Mouse (Mus musculus) liver, embryonic 11.5 days (tissue): Measurements from ENCODE around the gene Ftl1. TPM values are rescaled to one million over a fixed set of nuclear protein-coding genes. Genes with fewer than 3 reads are reported as not detected.

Experiments
- ATAC-seq: fragments of 200-750 bp; cut with Nextera tagmentation; replicated peaks from 2 replicates; pipeline ENCODE4 v1.8.0; 2017; ENCODE audit warnings: moderate number of reproducible peaks, mild to moderate bottlenecking, moderate TSS enrichment, moderate library complexity; ENCODE audit not compliant: low FRiP score
- DNase-seq: peaks from one replicate; pipeline ENCODE4 v3.0.0-alpha.2; 2017; ENCODE audit warnings: low spot score
- H3K27ac ChIP-seq: fragments of 300-500 bp; sonication (generic); 2 replicates; pipeline ENCODE4 v1.5.1; 2014; ENCODE audit warnings: mild to moderate bottlenecking, low read depth, low read length, control low read depth
- H3K27me3 ChIP-seq: fragments of 300-500 bp; sonication (generic); replicated peaks from 2 replicates; pipeline ENCODE4 v1.6.1; 2014; ENCODE audit warnings: low read length, mixed read lengths; ENCODE audit not compliant: control insufficient read depth, insufficient read depth
- H3K36me3 ChIP-seq: fragments of 300-500 bp; sonication (generic); 2 replicates; pipeline ENCODE4 v1.6.1; 2014; ENCODE audit warnings: mild to moderate bottlenecking, low read length, moderate library complexity, mixed read lengths; ENCODE audit not compliant: control insufficient read depth, insufficient read depth
- H3K4me1 ChIP-seq: fragments of 300-500 bp; sonication (generic); replicated peaks from 2 replicates; pipeline ENCODE4 v1.6.1; 2014; ENCODE audit warnings: low read length, mixed read lengths; ENCODE audit not compliant: control insufficient read depth, insufficient read depth
- H3K4me2 ChIP-seq: fragments of 300-500 bp; sonication (generic); 2 replicates; pipeline ENCODE4 v1.6.1; 2014; ENCODE audit warnings: mild to moderate bottlenecking, control low read depth, moderate library complexity
- H3K4me3 ChIP-seq: fragments of 300-500 bp; sonication (generic); 2 replicates; pipeline ENCODE4 v1.5.1; 2014; ENCODE audit warnings: low read depth, low read length, control low read depth
- H3K9ac ChIP-seq: fragments of 300-500 bp; sonication (generic); 2 replicates; pipeline ENCODE4 v1.6.1; 2014; ENCODE audit warnings: low read depth, low read length, control low read depth
- H3K9me3 ChIP-seq: fragments of 300-500 bp; sonication (generic); 2 replicates; pipeline ENCODE4 v1.6.1; 2016; ENCODE audit warnings: low read length, inconsistent platforms, mixed read lengths; ENCODE audit not compliant: control insufficient read depth
- WGBS: fragments of 180-500 bp; shearing (Covaris S2); extraction: QIAGEN DNeasy Blood & Tissue Kit; methylation state at CpG from one replicate; pipeline ENCODE4 v1.1.7; 2014; 5-methylcytosine and 5-hydroxymethylcytosine counted together
- polyA plus RNA-seq: library from polyadenylated mRNA; unstranded; fragments of >200 nt; fragmentation: Nextera tagmentation; extraction: Ambion mirVana; gene quantifications from 2 replicates; pipeline ENCODE4 v1.2.1, GENCODE M21; 2014

Ftl1 gene
- polyA plus RNA-seq, 1 experiment from 2014 or later, result 6,297 TPM

GRCm38 (mm10) chr7:45415636-45416035 lies 44.0 kb downstream of the Ftl1 start:
- ATAC-seq (no peak), DNase-seq (no peak)
- H3K27ac ChIP-seq, result no peak overlapping the region
- no peaks in the 10 kb centered on the region for H3K9me3 ChIP-seq
- no peak overlapping the region for H3K9ac ChIP-seq
- WGBS, result 12% methylated on average over 37 of the region's 37 CpGs
- H3K36me3 ChIP-seq, result no peaks in the 10 kb centered on the region
- peaks cover 91% of the 10 kb centered on the region for H3K27me3 ChIP-seq
- peak overlapping the region; percentile 26; the same call in 1 of the 2 replicates for H3K4me2 ChIP-seq
- H3K4me3 ChIP-seq, result peak overlapping the region; percentile 14; the same call in 1 of the 2 replicates
- H3K4me1 ChIP-seq, result peaks cover 11% of the 10 kb centered on the region

GRCm38 (mm10) chr7:45414740-45415224 lies 44.9 kb downstream of the Ftl1 start:
- no peak for DNase-seq
- peak overlapping the region; percentile 91; the same call in 1 of the 2 replicates for H3K4me2 ChIP-seq

GRCm38 (mm10) chr7:45413864-45414739 lies 45.6 kb downstream of the Ftl1 start:
- Histone ChIP-seq H3K4me3 (peak overlapping the region; percentile 60), H3K9me3 (no peaks in the 10 kb centered on the region), H3K27me3 (peaks cover 98% of the 10 kb centered on the region), H3K27ac (peak overlapping the region; percentile 58; the same call in 1 of the 2 replicates), H3K4me1 (peaks cover 11% of the 10 kb centered on the region), H3K9ac (peak overlapping the region; percentile 2), H3K36me3 (no peaks in the 10 kb centered on the region), H3K4me2 (peak overlapping the region; percentile 91)
- ATAC-seq, result peak; percentile 9; the same call in 1 of the 2 replicates
- DNase-seq, result peak; percentile 46
- WGBS, result 2% methylated on average over 27 of the region's 27 CpGs

More at GRCm38 (mm10) chr7:45414740-45415224, 44.9 kb downstream of the Ftl1 start:
- no peak for ATAC-seq
- no peaks in the 10 kb centered on the region for H3K9me3 ChIP-seq
- peaks cover 94% of the 10 kb centered on the region for H3K27me3 ChIP-seq
- H3K27ac ChIP-seq, result no peak overlapping the region
- H3K4me1 ChIP-seq, result peaks cover 11% of the 10 kb centered on the region
- no peaks in the 10 kb centered on the region for H3K36me3 ChIP-seq
- H3K4me3 ChIP-seq, result no peak overlapping the region
- H3K9ac ChIP-seq, result no peak overlapping the region
- 32% methylated on average over 12 of the region's 12 CpGs for WGBS

GRCm38 (mm10) chr7:45413113-45413863 lies 46.4 kb downstream of the Ftl1 start, which contains the start of gene Ntf5:
Ntf5 (plus strand) TSS chr7:45413695.
- Histone ChIP-seq H3K36me3 (no peaks in the 10 kb centered on the region), H3K27me3 (peaks cover 98% of the 10 kb centered on the region), H3K9ac (peak within 1 kb of the TSS; percentile 2), H3K4me2 (peak within 1 kb of the TSS; percentile 91), H3K4me3 (peak within 1 kb of the TSS; percentile 60), H3K4me1 (peaks cover 11% of the 10 kb centered on the region), H3K9me3 (no peaks in the 10 kb centered on the region), H3K27ac (peak within 1 kb of the TSS; percentile 58)
- ATAC-seq (peak; percentile 39; the same call in 1 of the 2 replicates), DNase-seq (peak; percentile 53)
- 4% methylated on average over 43 of the region's 45 CpGs for WGBS

- H3K4me3 ChIP-seq, result no peak overlapping the region
- H3K36me3 ChIP-seq, result no peaks in the 10 kb centered on the region
- H3K9me3 ChIP-seq, result no peaks in the 10 kb centered on the region
- no peak overlapping the region for H3K9ac ChIP-seq
- H3K27ac ChIP-seq, result no peak overlapping the region
- peaks cover 99% of the 10 kb centered on the region for H3K27me3 ChIP-seq
- ATAC-seq (no peak), DNase-seq (no peak)
- H3K4me2 ChIP-seq, result no peak overlapping the region
- WGBS, result 65% methylated on average over 2 of the region's 2 CpGs
- H3K4me1 ChIP-seq, result peaks cover 11% of the 10 kb centered on the region
These were observed 47.3 kb downstream of the Ftl1 start for GRCm38 (mm10) chr7:45412421-45412820.

GRCm38 (mm10) chr7:45409497-45410163 lies 50.1 kb downstream of the Ftl1 start:
- WGBS, result 83% methylated on average over 8 of the region's 8 CpGs
- no peak for DNase-seq
- Histone ChIP-seq H3K9ac (no peak overlapping the region), H3K9me3 (no peaks in the 10 kb centered on the region), H3K4me3 (no peak overlapping the region), H3K36me3 (no peaks in the 10 kb centered on the region), H3K4me2 (no peak overlapping the region), H3K27me3 (peaks cover 95% of the 10 kb centered on the region), H3K4me1 (peaks cover 12% of the 10 kb centered on the region), H3K27ac (no peak overlapping the region)
- ATAC-seq, result no peak

GRCm38 (mm10) chr7:45408949-45409348 lies 50.7 kb downstream of the Ftl1 start:
- no peak for DNase-seq
- Histone ChIP-seq H3K9ac (no peak overlapping the region), H3K4me1 (peaks cover 11% of the 10 kb centered on the region), H3K9me3 (no peaks in the 10 kb centered on the region), H3K27ac (no peak overlapping the region), H3K27me3 (peaks cover 88% of the 10 kb centered on the region), H3K4me3 (no peak overlapping the region), H3K4me2 (no peak overlapping the region), H3K36me3 (no peaks in the 10 kb centered on the region)
- WGBS, result 84% methylated on average over 17 of the region's 17 CpGs
- no peak for ATAC-seq

GRCm38 (mm10) chr7:45408351-45408750 lies 51.3 kb downstream of the Ftl1 start:
- Histone ChIP-seq H3K9ac (no peak overlapping the region), H3K4me1 (peaks cover 5% of the 10 kb centered on the region; the same call in 1 of the 2 replicates), H3K4me3 (no peak overlapping the region), H3K27me3 (peaks cover 82% of the 10 kb centered on the region), H3K9me3 (no peaks in the 10 kb centered on the region), H3K27ac (no peak overlapping the region), H3K4me2 (no peak overlapping the region), H3K36me3 (no peaks in the 10 kb centered on the region)
- 65% methylated on average over 7 of the region's 7 CpGs for WGBS
- DNase-seq, result no peak
- ATAC-seq, result no peak
